Mouse (Mus musculus) central nervous system, embryonic 14 days (tissue): Measurements from ENCODE around the gene Mrgprg. TPM values are rescaled to one million over a fixed set of nuclear protein-coding genes. Genes with fewer than 3 reads are reported as not detected.

Experiments used
- polyA plus RNA-seq: library from polyadenylated mRNA; depleted of rRNA; stranded (reverse); fragments of >200 nt; gene quantifications from 2 replicates; pipeline ENCODE4 v1.2.3, GENCODE M21; 2012; rRNA removed

The Mrgprg gene
- not detected in 2 replicates for polyA plus RNA-seq

GRCm38 (mm10) chr7:143766893-143767292 is at the start of gene Mrgprg:
Mrgprg (minus strand) TSS chr7:143766993.

GRCm38 (mm10) chr7:143783996-143784829 is 17.4 kb upstream of the Mrgprg start, which contains the start of gene Mrgpre:
Mrgpre (minus strand) TSS chr7:143784500.

GRCm38 (mm10) chr7:143756125-143757026 is 10.4 kb downstream of the Mrgprg start, which contains the start of gene Osbpl5:
Osbpl5 (minus strand) TSS chr7:143756985.

Other genes starting within 250 kb of the Mrgprg start
- gene Nap1l4, start 217.9 kb downstream of the Mrgprg start, polyA plus RNA-seq: 260 and 270 TPM in 2 replicates
- gene Cars, start 166.9 kb downstream of the Mrgprg start, polyA plus RNA-seq: 50.5 and 55.0 TPM in 2 replicates
- 0.38 and 0.41 TPM in 2 replicates for gene Tnfrsf26, start 138.3 kb downstream of the Mrgprg start, polyA plus RNA-seq
- 6.0 and 9.1 TPM in 2 replicates for gene Tnfrsf22, start 117.3 kb downstream of the Mrgprg start, polyA plus RNA-seq
- gene Tnfrsf23, start 81.1 kb downstream of the Mrgprg start, polyA plus RNA-seq: 2.1 and 3.0 TPM in 2 replicates
- gene Osbpl5, start 10.0 kb downstream of the Mrgprg start, polyA plus RNA-seq: 44.1 and 49.9 TPM in 2 replicates
- 4.6 and 6.0 TPM in 2 replicates for gene Mrgpre, start 17.5 kb upstream of the Mrgprg start, polyA plus RNA-seq
- 13.2 and 13.7 TPM in 2 replicates for gene Nadsyn1, start 55.9 kb upstream of the Mrgprg start, polyA plus RNA-seq
- gene Dhcr7, start 56.2 kb upstream of the Mrgprg start, polyA plus RNA-seq: 94.1 and 98.4 TPM in 2 replicates
- gene Gm498, start 99.8 kb upstream of the Mrgprg start, polyA plus RNA-seq: not detected in 2 replicates
- 18.5 and 20.3 TPM in 2 replicates for gene Shank2, start 234.9 kb upstream of the Mrgprg start, polyA plus RNA-seq